Mouse (Mus musculus) retina, postnatal 7 days (tissue): ENCODE data around the gene Metrn.
A peak's percentile ranks its signal among the peaks of the same experiment; 100 is the strongest.
"Not testable (repeated sequence)": the region's sequence is repeated elsewhere in the genome, so short reads cannot be mapped to it uniquely, and the experiment has no call there.

Experiments used
- DNase-seq: peaks from one replicate; pipeline ENCODE4 v3.0.0-alpha.2; 2012; ENCODE audit warnings: low read depth, low spot score

Metrn gene

GRCm38 (mm10) chr17:25808789-25809605 lies 12.1 kb upstream of the Metrn start, which contains the start of gene Fbxl16:
Gene Fbxl16 (plus strand): TSS chr17:25809085.
- peak; percentile 89 for DNase-seq

- no peak for DNase-seq
Observed at GRCm38 (mm10) chr17:25808028-25808427, 11.1 kb upstream of the Metrn start.

DNA sequence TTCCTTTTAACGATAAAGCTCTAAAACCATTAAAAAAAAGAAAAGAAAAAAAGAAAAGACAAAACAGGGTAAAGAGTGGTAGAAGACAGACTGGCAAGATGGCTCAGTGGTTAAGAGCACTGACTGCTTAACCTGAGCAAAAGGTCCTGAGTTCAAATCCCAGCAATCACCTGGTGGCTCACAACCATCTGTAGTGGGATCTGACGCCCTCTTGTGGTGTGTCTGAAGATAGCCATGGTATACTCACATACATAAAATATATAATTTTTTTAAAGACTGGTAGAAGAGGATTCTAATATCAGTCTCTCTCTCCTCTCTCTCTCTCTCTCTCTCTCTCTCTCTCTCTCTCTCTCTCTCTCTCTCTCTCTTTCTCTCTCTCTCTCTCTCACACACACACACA lies 10.5 kb upstream of the Metrn start:
- DNase-seq: not testable (repeated sequence)

GRCm38 (mm10) chr17:25806507-25806906 lies 9.6 kb upstream of the Metrn start:
- no peak for DNase-seq

- no peak for DNase-seq
Observed at GRCm38 (mm10) chr17:25802825-25803517, 6.0 kb upstream of the Metrn start.

- no peak for DNase-seq
Observed at GRCm38 (mm10) chr17:25801029-25801428, 4.1 kb upstream of the Metrn start.

GRCm38 (mm10) chr17:25796211-25796771 lies 645 bp downstream of the Metrn start:
- DNase-seq: no peak

- DNase-seq: no peak
Observed at GRCm38 (mm10) chr17:25795609-25796092, 1.3 kb downstream of the Metrn start, which contains the start of gene AC134908.4. Gene AC134908.4 (minus strand): TSS chr17:25795659.

- no peak for DNase-seq
Observed at GRCm38 (mm10) chr17:25794998-25795397, 1.9 kb downstream of the Metrn start.

GRCm38 (mm10) chr17:25794197-25794596 lies 2.7 kb downstream of the Metrn start:
- DNase-seq: no peak

- DNase-seq: no peak
Observed at GRCm38 (mm10) chr17:25792615-25793014, 4.3 kb downstream of the Metrn start, which contains the start of gene Fam173a. Gene Fam173a (minus strand): TSS chr17:25792901.

DNA sequence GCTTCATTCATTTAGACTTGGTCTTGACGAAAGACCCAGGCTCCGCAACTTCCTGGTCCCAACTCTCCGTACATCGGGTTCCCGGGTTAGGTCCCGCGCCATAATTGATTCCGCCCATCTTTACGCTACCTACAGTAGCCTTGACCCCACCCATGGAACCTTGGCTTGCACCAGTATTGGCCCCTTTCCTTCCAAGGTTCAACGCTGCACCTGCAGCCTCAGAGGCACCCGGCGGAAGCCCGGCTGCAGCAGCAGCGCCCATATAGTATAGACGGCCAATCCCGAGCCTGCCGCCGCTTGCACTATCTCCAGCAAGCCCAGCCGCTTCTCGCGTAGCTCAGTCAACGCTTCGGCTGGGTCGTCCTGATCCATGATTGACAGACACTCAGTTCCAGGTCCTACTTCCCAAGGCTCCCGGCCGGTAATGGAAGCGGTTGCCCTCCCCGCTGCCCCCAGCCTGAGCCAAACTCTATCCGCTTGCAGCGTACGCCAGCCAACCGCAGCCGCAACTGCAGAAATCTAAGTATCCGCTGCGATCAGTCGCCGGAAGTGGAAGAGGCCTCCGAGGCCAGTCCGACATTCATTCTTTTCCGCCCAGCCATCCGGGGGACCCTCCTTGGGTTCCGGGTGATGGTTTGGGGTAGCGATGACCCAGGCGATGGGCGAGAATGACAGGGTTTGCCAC lies 5.0 kb downstream of the Metrn start:
- peak; percentile 82 for DNase-seq

- no peak for DNase-seq
Observed at GRCm38 (mm10) chr17:25791320-25791842, 5.6 kb downstream of the Metrn start.

DNA sequence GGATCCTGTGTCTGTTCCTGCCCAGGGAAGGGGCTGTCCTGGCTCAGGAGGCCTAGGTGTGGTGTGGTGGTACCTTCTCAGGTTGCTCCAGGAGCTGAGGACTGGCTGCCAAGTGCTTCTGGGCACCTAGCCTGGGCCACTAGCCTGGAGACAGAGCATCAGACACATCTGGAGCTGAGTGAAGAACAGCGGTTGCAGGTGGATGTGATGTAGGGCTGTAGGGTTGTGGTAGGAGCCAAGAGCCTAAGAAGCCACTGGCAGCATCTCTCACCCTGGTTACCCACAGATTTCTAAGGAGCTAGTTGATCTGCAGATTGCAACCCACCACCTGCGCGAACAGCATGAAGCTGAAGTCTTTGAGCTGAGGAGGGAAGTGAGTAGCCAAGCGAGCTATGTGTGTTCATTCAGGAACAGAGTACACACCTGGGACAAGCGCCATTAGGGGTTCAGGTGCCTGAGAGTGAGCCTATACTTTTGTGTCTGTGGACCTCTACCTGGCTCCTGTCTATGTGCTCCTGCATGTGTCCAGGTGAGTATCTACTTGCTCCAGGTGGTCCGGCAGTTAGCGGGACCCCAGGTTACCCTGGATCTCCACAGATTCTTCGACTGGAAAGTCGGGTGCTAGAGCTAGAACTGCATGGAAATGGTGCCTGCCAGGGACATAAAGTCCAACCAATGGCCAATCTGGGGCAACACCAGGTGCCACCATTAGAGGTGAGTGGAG lies 10.0 kb downstream of the Metrn start:
- no peak for DNase-seq

DNA sequence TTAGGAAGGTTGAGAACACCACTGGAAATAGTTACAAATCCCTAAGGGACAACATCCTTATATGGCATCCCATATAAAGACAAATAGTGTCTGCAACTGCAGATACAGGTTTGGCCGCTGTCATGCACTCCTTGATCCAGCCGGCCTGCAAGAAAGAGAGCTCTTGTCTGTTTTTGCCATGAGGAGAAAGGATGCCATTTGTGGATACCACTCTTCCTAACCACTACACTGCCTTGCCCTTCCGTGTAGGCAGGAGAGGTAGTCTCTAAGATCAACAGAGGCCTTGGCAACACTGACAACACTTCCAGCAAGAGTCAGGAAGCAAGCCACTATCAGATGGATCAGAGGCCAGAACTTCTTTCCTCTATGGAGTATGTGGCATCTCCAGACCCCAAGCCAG lies 10.7 kb downstream of the Metrn start, which contains the start of gene Ccdc78:
Gene Ccdc78 (plus strand): TSS at position 301 of the 400 bp plus-strand sequence.
- DNase-seq: no peak

DNA sequence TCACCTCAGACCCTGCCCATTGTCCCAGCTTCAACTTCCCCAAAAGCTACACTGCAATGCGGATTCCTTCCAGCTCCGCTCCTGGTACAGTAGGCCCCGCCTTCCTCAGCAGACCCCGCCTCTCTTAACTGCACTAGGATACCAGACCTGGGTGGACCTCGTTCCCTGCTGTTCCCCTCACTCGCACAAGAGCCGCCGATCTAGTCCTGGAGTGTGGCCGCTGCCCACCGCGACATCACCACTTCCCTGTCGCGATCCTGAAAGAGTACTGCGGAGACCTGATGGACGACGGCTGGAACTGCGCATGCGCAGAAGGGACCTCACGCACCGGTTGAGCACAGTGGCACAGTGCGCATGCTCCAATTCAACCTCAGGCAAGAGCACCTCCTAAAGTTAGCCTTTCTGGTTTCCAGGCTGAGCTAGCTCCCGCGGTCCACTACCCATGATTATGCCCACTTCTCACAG lies 11.6 kb downstream of the Metrn start, which contains the start of gene Haghl:
Gene Haghl (minus strand): TSS at position 393 of the 465 bp plus-strand sequence.
- peak; percentile 93 for DNase-seq

DNA sequence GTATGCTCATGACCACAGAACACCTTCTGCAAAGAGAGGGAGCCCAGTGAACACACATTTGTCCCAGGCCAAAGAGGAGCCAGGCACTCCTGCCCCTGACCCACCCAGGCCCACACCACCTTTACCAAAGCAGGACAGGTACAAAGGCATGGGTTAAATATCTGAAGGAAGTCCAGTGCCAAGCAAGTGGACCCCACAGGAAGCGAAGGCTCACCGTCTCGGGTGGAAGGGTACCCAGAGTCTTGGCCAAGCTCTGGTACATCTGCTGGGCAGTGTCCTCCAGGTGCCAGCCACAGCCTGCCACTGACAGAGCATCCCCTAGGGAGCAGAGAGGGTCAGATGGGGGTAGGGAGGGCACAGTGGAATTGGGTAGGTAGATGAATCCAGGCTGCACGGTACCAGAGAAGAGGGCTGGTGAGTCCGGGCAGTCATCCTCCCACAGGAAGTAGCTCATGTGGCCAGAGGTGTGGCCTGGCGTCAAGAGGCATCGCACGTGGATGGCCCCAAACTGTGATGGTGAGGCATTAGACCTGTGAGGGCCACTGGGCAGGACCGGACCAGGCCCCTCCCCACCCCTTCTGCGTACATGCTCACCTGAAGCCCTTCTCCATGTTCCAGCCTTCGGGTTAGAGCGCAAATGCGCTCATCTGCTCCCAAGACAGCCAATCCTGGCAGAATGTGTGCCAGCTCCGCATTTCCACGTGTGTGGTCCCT lies 12.9 kb downstream of the Metrn start:
- DNase-seq: no peak

GRCm38 (mm10) chr17:25783086-25783485 lies 13.8 kb downstream of the Metrn start:
- no peak for DNase-seq

- DNase-seq: no peak
Observed at GRCm38 (mm10) chr17:25781339-25781738, 15.6 kb downstream of the Metrn start.

DNA sequence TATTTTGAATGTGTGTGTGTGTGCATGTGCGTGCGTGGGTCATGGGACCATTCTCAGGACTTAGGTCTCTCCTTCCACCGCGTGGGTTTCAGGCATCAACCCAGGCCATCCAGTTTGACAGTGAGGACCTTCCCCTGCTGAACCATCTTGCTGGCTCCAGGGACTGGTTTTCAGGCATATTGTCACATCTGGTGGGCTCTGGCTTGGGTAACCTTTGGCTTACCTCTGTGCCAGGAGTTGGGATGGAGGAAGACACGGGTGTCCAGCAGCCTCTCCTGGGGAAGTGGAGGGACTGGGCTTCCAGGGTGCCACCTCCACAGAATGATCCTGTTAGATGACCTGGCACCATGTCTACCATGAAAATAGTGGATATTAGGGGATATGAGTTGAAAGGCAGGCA lies 19.0 kb downstream of the Metrn start:
- DNase-seq: no peak
